Mouse (Mus musculus): ENCODE results near the gene Gm21637. TPM values are rescaled to one million over a fixed set of nuclear protein-coding genes. Genes with fewer than 3 reads are reported as not detected.

The Gm21637 gene
- polyA plus RNA-seq (2014; fragmentation: Illumina TruSeq; extraction: RNeasy Lipid Tissue Mini Kit (QIAGEN cat#74804); ENCODE audit: low read depth, low replicate concordance), result not detected

GRCm38 (mm10) chrX:31961744-31962143 is at the start of gene Gm21637:
Gm21637 (plus strand) TSS chrX:31962044.

Other genes starting within 250 kb of the Gm21637 start
- 8.0 TPM for gene Btbd35f25, start 244.9 kb upstream of the Gm21637 start, polyA plus RNA-seq (2014; fragmentation: Illumina TruSeq; extraction: RNeasy Lipid Tissue Mini Kit (QIAGEN cat#74804); ENCODE audit: low read depth, low replicate concordance)
- 5.7 TPM for gene Btbd35f22, start 85.8 kb downstream of the Gm21637 start, polyA plus RNA-seq (2014; fragmentation: Illumina TruSeq; extraction: RNeasy Lipid Tissue Mini Kit (QIAGEN cat#74804); ENCODE audit: low read depth, low replicate concordance)